Mouse (Mus musculus) mouse trophoblast stem cell (cell line): Measurements from ENCODE around the gene Sh3pxd2b.

Experiments used
- in situ Hi-C, 2 experiments: fragments of 300-500 bp; cut with MseI, MboI; formaldehyde crosslinking; loops; 2 replicates in 1 of 2; 3 replicates in 1 of 2; pipeline ENCODE4 v1.15.1; 2025

Sh3pxd2b gene

GRCm38 (mm10) chr11:32373266-32374026, 25.8 kb downstream of the Sh3pxd2b start:
- in situ Hi-C loops = no loop called here

DNA sequence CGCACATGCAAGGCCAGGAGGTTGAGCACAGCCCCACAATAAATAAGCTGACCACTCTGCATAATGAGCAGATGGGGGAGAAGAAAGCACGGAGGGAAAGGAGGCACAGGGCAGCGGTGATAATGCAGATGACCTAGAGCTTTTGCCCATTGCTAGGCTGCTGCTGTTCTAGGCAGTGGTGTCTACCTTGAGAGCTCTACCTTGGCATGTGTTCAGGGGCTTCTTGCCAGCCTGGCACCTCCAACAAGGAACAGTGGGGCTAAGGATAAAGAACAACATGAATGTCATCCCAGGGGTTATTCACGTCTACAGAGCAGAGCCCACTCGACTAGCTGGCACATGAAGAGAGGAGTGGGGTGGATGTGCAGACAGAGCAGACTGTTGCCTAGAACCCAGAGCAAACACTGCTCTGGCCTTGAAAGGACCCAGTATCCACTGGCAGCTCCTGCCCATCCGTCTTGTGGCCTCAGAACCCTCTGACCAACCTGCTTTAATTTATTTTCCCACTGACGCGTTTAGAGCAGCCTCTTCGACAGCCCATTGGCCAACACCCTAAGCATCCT, 26.5 kb downstream of the Sh3pxd2b start:
- in situ Hi-C loops = no loop called here

GRCm38 (mm10) chr11:32375104-32375535, 27.5 kb downstream of the Sh3pxd2b start:
- in situ Hi-C loops = no loop called here

- in situ Hi-C loops = no loop called here
Observed at GRCm38 (mm10) chr11:32376086-32376485, 28.5 kb downstream of the Sh3pxd2b start.

GRCm38 (mm10) chr11:32379910-32380309, 32.3 kb downstream of the Sh3pxd2b start:
- in situ Hi-C loops = no loop called here

GRCm38 (mm10) chr11:32383341-32384134, 35.9 kb downstream of the Sh3pxd2b start:
- in situ Hi-C loops = no loop called here

DNA sequence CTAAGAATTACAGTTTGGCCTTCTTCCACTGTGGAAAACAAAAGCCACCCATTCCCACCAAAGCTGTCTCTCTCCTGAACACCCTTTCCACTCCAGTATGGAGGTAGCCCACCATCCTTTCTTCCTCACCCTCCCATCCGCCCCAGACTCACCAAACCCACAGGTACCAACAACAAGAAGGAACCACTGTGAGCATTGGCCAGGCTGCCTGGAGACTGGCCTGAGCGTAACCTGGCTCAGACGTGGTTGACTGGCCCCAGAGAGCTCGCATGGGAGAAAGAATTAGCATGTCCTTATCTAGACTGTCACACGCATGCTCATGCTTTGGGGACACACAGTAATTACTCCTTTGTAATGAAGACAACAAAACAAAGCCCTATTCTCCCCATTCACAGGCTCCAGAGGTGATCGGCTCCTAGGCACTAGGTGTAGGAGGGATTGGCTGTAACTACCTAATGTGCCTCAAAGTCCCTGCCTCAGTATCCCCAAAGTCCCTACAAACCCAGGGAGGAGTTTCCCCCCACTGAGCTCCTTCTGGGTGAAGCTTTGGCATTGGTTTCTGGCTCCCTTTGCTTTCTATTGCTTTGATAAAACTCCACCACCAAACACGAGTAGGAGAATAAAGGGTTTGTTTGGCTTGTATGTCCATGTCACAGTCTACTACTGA, 36.6 kb downstream of the Sh3pxd2b start:
- in situ Hi-C loops = no loop called here

DNA sequence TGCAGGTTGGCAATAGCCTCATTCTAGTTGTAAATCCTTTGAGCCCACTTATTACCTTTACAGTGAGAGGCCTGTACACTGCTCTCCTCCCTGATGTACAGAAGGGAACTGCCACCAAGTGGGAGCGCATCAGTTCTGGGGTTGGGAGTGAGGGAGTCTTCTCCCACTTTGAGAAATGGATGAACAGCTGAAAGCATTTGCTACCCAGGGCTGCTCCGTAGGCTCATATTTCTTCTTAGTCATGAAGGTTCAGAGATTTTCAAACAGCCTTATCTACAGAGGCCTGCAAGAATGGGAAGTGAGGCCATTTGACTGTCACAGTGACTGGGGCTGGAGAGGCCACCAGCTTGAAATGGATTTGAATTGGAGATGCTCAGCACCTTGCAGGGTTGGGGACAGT, 38.4 kb downstream of the Sh3pxd2b start:
- in situ Hi-C loops = no loop called here

- in situ Hi-C loops = no loop called here
Observed at GRCm38 (mm10) chr11:32388064-32388463, 40.4 kb downstream of the Sh3pxd2b start.

GRCm38 (mm10) chr11:32393095-32393494, 45.5 kb downstream of the Sh3pxd2b start:
- in situ Hi-C loops = no loop called here

- in situ Hi-C loops = no loop called here
Observed at GRCm38 (mm10) chr11:32395791-32396190, 48.2 kb downstream of the Sh3pxd2b start.

- in situ Hi-C loops = no loop called here
Observed at GRCm38 (mm10) chr11:32398446-32398845, 50.8 kb downstream of the Sh3pxd2b start.

DNA sequence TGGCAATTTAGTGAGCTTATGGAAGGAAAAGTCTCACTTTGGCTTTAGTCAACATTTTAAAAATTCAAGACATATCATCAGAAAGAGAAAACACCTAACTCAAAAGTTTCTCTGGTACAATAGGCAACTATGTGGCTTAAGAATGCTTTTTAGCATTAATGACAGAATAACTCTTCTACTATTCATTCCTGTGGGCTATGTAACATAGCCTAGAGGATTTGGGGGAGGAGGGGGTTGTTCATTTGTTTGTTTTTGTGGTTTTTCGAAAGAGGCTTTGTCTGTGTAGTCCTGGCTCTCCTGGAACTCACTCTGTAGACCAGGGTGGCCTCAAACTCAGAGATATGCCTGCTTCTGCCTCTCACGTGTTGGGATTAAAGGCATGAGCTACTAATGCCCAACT, 51.6 kb downstream of the Sh3pxd2b start:
- in situ Hi-C loops = no loop called here

- in situ Hi-C loops = no loop called here
Observed at GRCm38 (mm10) chr11:32402712-32403111, 55.1 kb downstream of the Sh3pxd2b start.

DNA sequence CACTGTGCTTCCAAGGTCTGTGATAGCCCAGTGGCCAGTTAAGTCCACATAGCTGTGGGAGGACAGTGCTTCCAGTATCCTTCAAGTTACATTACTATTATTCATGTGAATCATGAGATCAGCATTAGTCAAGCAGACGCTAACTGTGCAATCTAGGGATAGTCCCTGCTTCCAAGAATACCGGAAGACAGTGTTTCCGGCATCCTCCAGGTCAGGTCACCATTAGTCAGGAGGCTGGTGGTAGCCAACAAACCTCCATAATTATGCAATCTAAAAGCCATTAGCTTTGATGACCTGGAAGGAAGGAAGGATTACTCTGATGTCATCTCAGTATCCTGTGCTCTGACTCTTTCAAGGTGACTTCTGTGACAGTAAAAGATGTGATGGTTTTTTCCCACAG, 57.1 kb downstream of the Sh3pxd2b start:
- in situ Hi-C loops = no loop called here

- in situ Hi-C loops = no loop called here
Observed at GRCm38 (mm10) chr11:32407863-32408262, 60.2 kb downstream of the Sh3pxd2b start.

GRCm38 (mm10) chr11:32409052-32409451, 61.4 kb downstream of the Sh3pxd2b start:
- in situ Hi-C loops = no loop called here

GRCm38 (mm10) chr11:32409823-32410562, 62.4 kb downstream of the Sh3pxd2b start:
- in situ Hi-C loops = no loop called here

GRCm38 (mm10) chr11:32420001-32420400, 72.4 kb downstream of the Sh3pxd2b start:
- in situ Hi-C loops = no loop called here

- in situ Hi-C loops = no loop called here
Observed at GRCm38 (mm10) chr11:32423311-32423710, 75.7 kb downstream of the Sh3pxd2b start.

DNA sequence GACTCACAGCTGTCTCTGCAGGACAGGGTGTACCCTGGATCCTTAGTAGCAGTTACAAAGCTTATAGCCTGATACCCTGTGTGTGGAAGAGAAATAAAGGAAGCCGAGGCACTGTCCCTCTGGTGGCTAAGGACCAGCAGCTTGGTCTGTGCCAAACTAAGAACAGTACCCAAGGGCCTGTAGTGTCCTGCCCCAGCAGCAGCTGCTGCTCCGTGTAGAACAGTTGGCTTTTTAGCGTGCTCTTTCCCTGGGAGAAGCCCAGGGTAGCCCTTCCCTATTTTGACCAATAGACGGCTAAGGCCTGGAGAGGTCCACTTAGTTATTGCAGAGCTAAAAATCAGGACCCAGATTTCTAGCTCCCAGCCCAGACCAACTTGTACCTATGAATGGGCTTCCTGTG, 77.0 kb downstream of the Sh3pxd2b start:
- in situ Hi-C loops = no loop called here
